ENCODE assay signal across 15 mouse cellular contexts in genomic region chr6:30697464-30697863, GRCm38 (mm10). TPM values are rescaled to one million over a fixed set of nuclear protein-coding genes. Genes with fewer than 3 reads are reported as not detected.
DNase-seq lines count a peak whose midpoint lies in the region; ATAC-seq and TF ChIP-seq lines count a peak whose summit lies in the region.
"Had no signal": no experiment of that assay in that cellular context is flagged by ENCODE, and none has a peak within 500 bp of the region (broad histone marks: within the 10 kb centered on the region; RNA-seq: fewer than 3 reads in every experiment).

No protein-coding gene starts in this region.

- no peak for ATAC-seq in heart, embryonic 13.5 days (ENCODE audit: extremely low read depth, insufficient number of reproducible peaks, low FRiP score, low TSS enrichment)
- no peak for ATAC-seq in lung, embryonic 15.5 days (ENCODE audit: borderline replicate concordance, extremely low read depth, low FRiP score, low TSS enrichment)
- no peak for ATAC-seq in embryonic facial prominence, embryonic 13.5 days (ENCODE audit: insufficient number of reproducible peaks, insufficient read depth, low FRiP score, low TSS enrichment, low read depth)
- no peak for ATAC-seq in limb, embryonic 14.5 days (ENCODE audit: low FRiP score, low read depth)
- ATAC-seq: CD4-positive, CD25-positive, alpha-beta regulatory T cell, adult 4 months; Patski had no signal

- H3K27me3 ChIP-seq in heart, embryonic 13.5 days (replicated peaks), result no peaks in the 10 kb centered on the region
- H3K27me3 ChIP-seq in lung, embryonic 15.5 days, result no peaks in the 10 kb centered on the region
- no peaks in the 10 kb centered on the region for H3K27me3 ChIP-seq in embryonic facial prominence, embryonic 13.5 days
- H3K27me3 ChIP-seq in limb, embryonic 14.5 days (ENCODE audit: control insufficient read depth, insufficient read depth, low read length), result no peaks in the 10 kb centered on the region
- H3K27me3 ChIP-seq: Patski had no signal

- no peaks in the 10 kb centered on the region for H3K9me3 ChIP-seq in heart, embryonic 13.5 days
- no peaks in the 10 kb centered on the region for H3K9me3 ChIP-seq in lung, embryonic 15.5 days
- no peaks in the 10 kb centered on the region for H3K9me3 ChIP-seq in embryonic facial prominence, embryonic 13.5 days
- no peaks in the 10 kb centered on the region for H3K9me3 ChIP-seq in limb, embryonic 14.5 days (ENCODE audit: control insufficient read depth, low read length)

- no peaks in the 10 kb centered on the region for H3K36me3 ChIP-seq in heart, embryonic 13.5 days
- H3K36me3 ChIP-seq in lung, embryonic 15.5 days, result no peaks in the 10 kb centered on the region
- no peaks in the 10 kb centered on the region for H3K36me3 ChIP-seq in embryonic facial prominence, embryonic 13.5 days
- no peaks in the 10 kb centered on the region for H3K36me3 ChIP-seq in limb, embryonic 14.5 days (ENCODE audit: control insufficient read depth, insufficient read depth, low read length)

- peak overlapping the region; percentile 9; the same call in 1 of the 2 replicates for H3K4me2 ChIP-seq in heart, embryonic 13.5 days
- no peak overlapping the region; the same call in 1 of the 2 replicates for H3K4me2 ChIP-seq in lung, embryonic 15.5 days
- H3K4me2 ChIP-seq in embryonic facial prominence, embryonic 13.5 days, result no peak overlapping the region
- no peak overlapping the region for H3K4me2 ChIP-seq in limb, embryonic 14.5 days (replicated peaks; ENCODE audit: low read depth, low read length, severe bottlenecking)

- peak overlapping the region; percentile 66; the same call in 1 of the 2 replicates for H3K9ac ChIP-seq in heart, embryonic 13.5 days
- H3K9ac ChIP-seq in lung, embryonic 15.5 days, result no peak overlapping the region
- no peak overlapping the region for H3K9ac ChIP-seq in embryonic facial prominence, embryonic 13.5 days
- no peak overlapping the region for H3K9ac ChIP-seq in limb, embryonic 14.5 days (ENCODE audit: low read depth, low read length, severe bottlenecking)

- peak overlapping the region; percentile 82 for H3K27ac ChIP-seq in heart, embryonic 13.5 days (replicated peaks)
- peak overlapping the region; percentile 59; the same call in 1 of the 2 replicates for H3K27ac ChIP-seq in lung, embryonic 15.5 days
- H3K27ac ChIP-seq in embryonic facial prominence, embryonic 13.5 days, result peak overlapping the region; percentile 73
- peak overlapping the region; percentile 46; the same call in 1 of the 2 replicates for H3K27ac ChIP-seq in limb, embryonic 14.5 days (replicated peaks; ENCODE audit: low read depth, low read length)

- no peak overlapping the region for H3K4me3 ChIP-seq in heart, embryonic 13.5 days
- H3K4me3 ChIP-seq in lung, embryonic 15.5 days, result no peak overlapping the region
- H3K4me3 ChIP-seq in embryonic facial prominence, embryonic 13.5 days, result no peak overlapping the region
- no peak overlapping the region for H3K4me3 ChIP-seq in limb, embryonic 14.5 days (replicated peaks; ENCODE audit: low read length)

- peaks cover 43% of the 10 kb centered on the region for H3K4me1 ChIP-seq in heart, embryonic 13.5 days
- H3K4me1 ChIP-seq in lung, embryonic 15.5 days, result peaks cover 29% of the 10 kb centered on the region
- H3K4me1 ChIP-seq in embryonic facial prominence, embryonic 13.5 days, result peaks cover 18% of the 10 kb centered on the region
- peaks cover 24% of the 10 kb centered on the region for H3K4me1 ChIP-seq in limb, embryonic 14.5 days (ENCODE audit: control insufficient read depth, insufficient read depth, low read length)

- WGBS in heart, embryonic 13.5 days, result 14% methylated on average over 5 of the region's 5 CpGs
- 17% methylated on average over 5 of the region's 5 CpGs for WGBS in lung, embryonic 15.5 days
- 37% methylated on average over 5 of the region's 5 CpGs for WGBS in embryonic facial prominence, embryonic 13.5 days
- WGBS in limb, embryonic 14.5 days, result 48% methylated on average over 5 of the region's 5 CpGs

- no peak for DNase-seq in heart, postnatal 10 days
- no peak for DNase-seq in lung, postnatal 36 days
- no peak for DNase-seq in limb, embryonic 14.5 days (ENCODE audit: low spot score)
- DNase-seq in adrenal gland, postnatal 4 days (ENCODE audit: low spot score in 2 of 2), result no peak
- no peak for DNase-seq in layer of hippocampus, postnatal 36 days
- DNase-seq: adrenal gland, adult 8-10 months; right cerebral cortex, postnatal 25 days had no signal

- TF ChIP-seq POLR2A in limb, embryonic 14.5 days (IDR thresholded peaks at IDR 0.05; ENCODE audit: borderline replicate concordance, extremely low read depth, insufficient read depth, insufficient read length), result no peak

- intact Hi-C loops in heart, postnatal 10 days (cut with DNase I), result no loop called here

RNA-seq across cellular contexts. Expression of gene Cep41, which starts 3.9 kb away (rescaled TPM):
- polyA plus RNA-seq in heart, embryonic 13.5 days (2015; fragmentation: Nextera tagmentation; extraction: Ambion mirVana), result 11.0 and 12.2 TPM in 2 replicates
- 1 to 10 TPM; 2.3 to 4.1 TPM for total RNA-seq in heart, postnatal 10 days (2021)
- polyA plus RNA-seq in lung, embryonic 15.5 days (2015; fragmentation: Nextera tagmentation; extraction: Ambion mirVana), result 12.1 and 13.0 TPM in 2 replicates
- 23.4 and 23.9 TPM in 2 replicates for polyA plus RNA-seq in embryonic facial prominence, embryonic 13.5 days (2015; fragmentation: Nextera tagmentation; extraction: Ambion mirVana)
- polyA plus RNA-seq in limb, embryonic 14.5 days (2012; rRNA removed), result 44.3 and 48.5 TPM in 2 replicates
- 41.1 and 50.9 TPM in 2 replicates for polyA plus RNA-seq in limb, embryonic 14.5 days (2014; fragmentation: Nextera tagmentation; extraction: Ambion mirVana)
- 10 to 100 TPM in 1 of 2 experiments, 1 to 10 TPM in 1; 9.3 to 10.2 TPM for total RNA-seq in adrenal gland, postnatal 4 days (2021)
- total RNA-seq in layer of hippocampus, postnatal 36 days (2021), result 1 to 10 TPM; 6.7 to 6.8 TPM

RNA-seq across cellular contexts. Expression of gene Mest, which starts 25.9 kb away (rescaled TPM):
- 2,537 and 2,584 TPM in 2 replicates for polyA plus RNA-seq in heart, embryonic 13.5 days (2015; fragmentation: Nextera tagmentation; extraction: Ambion mirVana)
- total RNA-seq in heart, postnatal 10 days (2021), result 100 to 1,000 TPM; 192 to 215 TPM
- polyA plus RNA-seq in lung, embryonic 15.5 days (2015; fragmentation: Nextera tagmentation; extraction: Ambion mirVana), result 1,436 and 1,497 TPM in 2 replicates
- 874 and 912 TPM in 2 replicates for polyA plus RNA-seq in embryonic facial prominence, embryonic 13.5 days (2015; fragmentation: Nextera tagmentation; extraction: Ambion mirVana)
- polyA plus RNA-seq in limb, embryonic 14.5 days (2012; rRNA removed), result 3,348 and 4,195 TPM in 2 replicates
- polyA plus RNA-seq in limb, embryonic 14.5 days (2014; fragmentation: Nextera tagmentation; extraction: Ambion mirVana), result 2,178 and 2,321 TPM in 2 replicates
- 100 to 1,000 TPM; 359 to 373 TPM for total RNA-seq in adrenal gland, postnatal 4 days (2021)
- total RNA-seq in layer of hippocampus, postnatal 36 days (2021), result 10 to 100 TPM; 48.4 to 52.7 TPM

RNA-seq across cellular contexts. Expression of gene Cpa1, which starts 58.4 kb away (rescaled TPM):
- 2.1 and 3.9 TPM in 2 replicates for polyA plus RNA-seq in heart, embryonic 13.5 days (2015; fragmentation: Nextera tagmentation; extraction: Ambion mirVana)
- 1 to 10 TPM; 3.2 to 3.4 TPM for total RNA-seq in heart, postnatal 10 days (2021)
- polyA plus RNA-seq in lung, embryonic 15.5 days (2015; fragmentation: Nextera tagmentation; extraction: Ambion mirVana), result 3.5 and 6.5 TPM in 2 replicates
- polyA plus RNA-seq in embryonic facial prominence, embryonic 13.5 days (2015; fragmentation: Nextera tagmentation; extraction: Ambion mirVana), result 0.34 and 0.87 TPM in 2 replicates
- 1.4 and 2.8 TPM in 2 replicates for polyA plus RNA-seq in limb, embryonic 14.5 days (2012; rRNA removed)
- 1.1 and 1.3 TPM in 2 replicates for polyA plus RNA-seq in limb, embryonic 14.5 days (2014; fragmentation: Nextera tagmentation; extraction: Ambion mirVana)
- total RNA-seq in adrenal gland, postnatal 4 days (2021), result 100 to 1,000 TPM in 1 of 2 experiments, under 1 TPM in 1; 0.96 to 609 TPM
- total RNA-seq in layer of hippocampus, postnatal 36 days (2021), result not detected
- total RNA-seq: adrenal gland, adult 8-10 months; gastrocnemius, postnatal 25 days; layer of hippocampus, adult 8-10 months; left cerebral cortex, postnatal 25 days had no signal
- polyA plus RNA-seq: CD4-positive, CD25-positive, alpha-beta regulatory T cell, adult 4 months; Patski had no signal
